Mouse (Mus musculus): ENCODE measurements at regions not wholly inside any gene's neighbourhood (a gene's known extent, or its start where the extent isn't known, plus 50 kb on each side); places are given as distances from the start of the nearest gene placed in this dataset.
A peak's percentile ranks its signal among the peaks of the same experiment; 100 is the strongest.

DNA sequence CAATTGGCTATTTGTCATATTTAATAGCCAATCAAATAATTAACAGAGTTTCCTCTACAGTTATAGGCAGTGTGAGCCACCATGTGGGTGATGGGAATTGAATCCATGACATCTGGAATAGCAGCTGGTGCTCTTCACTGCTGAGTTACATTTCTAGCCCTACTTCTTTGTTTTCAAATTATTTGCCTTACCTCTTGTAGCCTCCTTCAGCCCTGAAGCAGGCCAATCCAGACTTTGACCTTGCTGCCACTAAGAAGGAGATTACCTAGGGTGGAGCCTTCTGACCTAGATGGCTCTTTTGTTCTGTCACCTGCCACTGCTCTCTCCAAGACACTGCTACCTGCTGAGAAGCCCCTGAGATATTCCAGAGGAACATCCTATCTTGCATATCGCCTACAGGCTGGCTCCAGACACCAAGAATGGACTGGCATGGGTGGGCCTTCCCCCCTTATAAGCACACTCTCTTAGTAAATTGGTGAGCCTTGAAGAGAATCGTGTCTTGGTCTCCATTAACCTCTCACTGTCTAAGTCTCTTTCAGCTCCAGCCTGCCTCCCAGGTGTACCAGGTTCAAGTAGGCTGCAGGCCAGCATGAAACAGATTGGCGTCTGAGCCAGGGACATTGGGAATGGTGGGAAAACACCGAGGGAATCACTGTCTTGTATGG lies 205.7 kb downstream of the Gm15091 start:
- peak; percentile 75 for DNase-seq (ENCODE audit: low read depth, low spot score)
